Mouse (Mus musculus): Measurements from ENCODE around the gene Pou6f2.

The Pou6f2 gene

GRCm38 (mm10) chr13:18397586-18397985 is at the start of gene Pou6f2:
Gene Pou6f2 (minus strand): TSS chr13:18397686.
- no peak for DNase-seq (ENCODE audit: extremely low read depth, insufficient read length, low spot score)

- no peak for DNase-seq (ENCODE audit: extremely low read depth, insufficient read length, low spot score)
These were observed 42.4 kb upstream of the Pou6f2 start for GRCm38 (mm10) chr13:18439858-18440257.

DNA sequence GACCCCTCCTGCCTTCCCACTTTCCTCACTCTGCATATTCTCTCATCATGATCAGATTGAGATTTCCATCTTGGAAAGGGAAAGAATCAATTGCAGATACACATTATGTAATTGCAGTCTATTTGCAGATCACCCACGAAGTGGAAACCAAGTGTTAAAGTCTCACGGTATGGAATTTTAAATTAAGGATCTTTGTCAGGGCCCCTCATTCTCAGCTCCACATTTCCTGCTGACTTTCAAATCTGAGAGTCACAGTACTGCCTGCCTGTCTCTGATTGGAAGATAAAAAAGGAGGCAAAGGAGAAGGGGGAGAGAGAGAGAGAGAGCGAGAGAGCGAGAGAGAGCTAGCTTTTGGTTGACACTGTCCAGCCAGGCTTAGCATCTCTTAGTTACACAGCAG is 9.8 kb downstream of the Pou6f2 start:
- DNase-seq (ENCODE audit: extremely low read depth, insufficient read length, low spot score): no peak

DNA sequence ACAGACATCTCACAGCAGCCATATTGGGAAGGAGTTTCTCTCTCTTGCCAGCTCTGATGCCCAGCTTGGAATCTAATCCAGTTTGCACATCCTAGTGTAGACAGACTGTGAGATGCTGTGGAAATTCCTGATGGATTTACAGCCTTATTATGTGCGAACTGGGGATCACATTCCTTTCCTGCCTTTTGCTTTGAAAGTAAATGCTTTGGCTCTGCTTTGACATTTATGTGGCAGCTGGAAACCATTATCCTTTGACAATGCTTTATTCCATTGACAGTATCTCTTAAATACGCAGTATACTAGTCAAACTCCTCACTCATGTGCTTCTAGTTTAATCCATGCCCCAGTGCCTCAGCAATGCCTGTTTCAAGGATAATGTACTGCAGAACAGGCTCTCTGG is 34.1 kb downstream of the Pou6f2 start:
- DNase-seq (ENCODE audit: extremely low read depth, insufficient read length, low spot score): no peak

GRCm38 (mm10) chr13:18344580-18345333 is 52.7 kb downstream of the Pou6f2 start:
- DNase-seq (ENCODE audit: extremely low read depth, insufficient read length, low spot score): no peak

DNA sequence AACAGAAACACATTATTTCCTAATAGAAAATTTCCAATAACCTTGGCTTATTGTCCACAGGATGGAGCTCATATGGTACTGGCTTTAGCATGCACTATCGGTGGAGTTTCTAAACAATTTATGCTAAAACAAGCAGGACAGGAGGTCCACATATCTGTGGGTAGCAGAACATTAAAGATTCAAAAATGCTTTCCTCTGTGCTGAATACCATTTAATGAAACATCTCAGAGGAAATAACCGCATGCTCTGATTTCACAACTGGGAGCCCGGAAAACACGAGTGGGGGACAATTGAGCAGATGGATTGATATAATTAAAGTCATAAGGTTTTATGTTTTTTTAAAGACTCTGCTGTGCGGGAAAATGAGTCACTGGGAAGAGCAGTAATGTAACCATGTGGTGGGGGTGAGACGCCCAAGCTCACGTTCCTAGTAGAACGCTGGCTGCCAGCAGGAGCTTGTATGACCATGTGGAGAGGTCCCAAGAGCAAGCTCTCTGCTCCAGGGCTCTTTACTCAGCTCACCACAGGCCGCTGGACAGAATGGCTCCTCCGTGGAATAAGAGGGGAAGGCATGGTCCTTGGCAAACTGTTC is 58.5 kb downstream of the Pou6f2 start:
- DNase-seq (ENCODE audit: extremely low read depth, insufficient read length, low spot score): no peak

DNA sequence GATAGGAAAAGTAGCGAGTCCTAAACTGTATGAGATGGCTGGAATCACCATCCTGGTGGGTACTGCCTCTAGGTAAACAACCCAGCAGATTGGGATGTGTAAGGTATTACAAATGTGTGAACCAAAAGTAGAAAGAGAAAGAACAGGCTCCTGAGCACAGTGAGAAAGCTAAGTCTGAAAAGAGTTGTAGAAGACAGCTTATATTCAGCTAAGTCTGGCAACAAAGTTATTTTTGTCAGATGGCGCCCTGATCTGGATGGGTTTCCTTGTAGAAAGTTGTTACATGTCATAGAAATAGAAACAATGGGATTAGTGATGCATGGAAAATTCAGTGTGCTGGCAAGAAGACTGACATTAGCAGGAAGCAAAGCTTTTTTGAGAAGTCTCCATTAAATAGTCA is 59.5 kb downstream of the Pou6f2 start:
- DNase-seq (ENCODE audit: extremely low read depth, insufficient read length, low spot score): no peak

- DNase-seq (ENCODE audit: extremely low read depth, insufficient read length, low spot score): no peak
These were observed 63.5 kb downstream of the Pou6f2 start for GRCm38 (mm10) chr13:18334035-18334434.

DNA sequence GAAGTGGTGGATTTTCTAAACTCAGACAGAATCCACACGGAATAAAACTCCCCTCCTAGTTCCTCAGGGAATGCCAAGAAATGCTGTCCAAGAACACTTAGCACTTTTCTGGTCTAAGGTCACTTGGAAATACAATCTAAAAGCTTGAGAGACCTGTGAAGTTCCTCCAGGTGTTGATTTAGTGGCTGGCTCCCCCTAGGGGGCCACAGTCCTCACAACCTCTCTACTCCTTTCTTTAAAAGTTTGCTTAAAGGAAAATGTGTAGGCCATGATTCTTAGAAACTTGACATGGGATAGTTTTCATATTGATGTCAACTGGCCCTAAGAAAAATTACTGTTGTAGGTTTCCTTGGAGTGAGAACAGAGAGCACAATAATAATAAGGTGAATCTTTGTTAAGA is 64.9 kb downstream of the Pou6f2 start:
- DNase-seq (ENCODE audit: extremely low read depth, insufficient read length, low spot score): no peak

GRCm38 (mm10) chr13:18323980-18324678 is 73.4 kb downstream of the Pou6f2 start:
- no peak for DNase-seq (ENCODE audit: extremely low read depth, insufficient read length, low spot score)

- no peak for DNase-seq (ENCODE audit: extremely low read depth, insufficient read length, low spot score)
These were observed 74.1 kb downstream of the Pou6f2 start for GRCm38 (mm10) chr13:18323407-18323806.

DNA sequence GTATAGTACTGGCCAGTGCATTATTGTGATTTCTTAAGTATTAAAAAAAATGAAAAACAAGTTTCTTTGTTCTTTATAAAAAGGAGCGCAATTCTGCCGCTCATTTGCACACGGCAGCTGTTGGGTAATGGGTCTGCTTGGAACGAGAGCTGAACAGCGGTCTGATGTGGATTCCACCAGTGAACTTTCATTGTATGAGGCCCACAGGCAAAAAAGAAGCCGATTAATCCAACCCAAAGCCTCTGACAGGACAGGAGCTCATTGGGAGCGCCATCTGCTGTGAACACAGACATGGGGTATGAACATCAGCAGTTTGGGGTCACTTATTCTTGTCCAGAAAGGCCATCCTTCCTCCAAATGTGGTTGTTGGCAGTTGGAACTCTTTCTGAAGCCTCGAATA is 84.9 kb downstream of the Pou6f2 start:
- DNase-seq (ENCODE audit: extremely low read depth, insufficient read length, low spot score): no peak

GRCm38 (mm10) chr13:18309024-18309423 is 88.5 kb downstream of the Pou6f2 start:
- DNase-seq (ENCODE audit: extremely low read depth, insufficient read length, low spot score): no peak

DNA sequence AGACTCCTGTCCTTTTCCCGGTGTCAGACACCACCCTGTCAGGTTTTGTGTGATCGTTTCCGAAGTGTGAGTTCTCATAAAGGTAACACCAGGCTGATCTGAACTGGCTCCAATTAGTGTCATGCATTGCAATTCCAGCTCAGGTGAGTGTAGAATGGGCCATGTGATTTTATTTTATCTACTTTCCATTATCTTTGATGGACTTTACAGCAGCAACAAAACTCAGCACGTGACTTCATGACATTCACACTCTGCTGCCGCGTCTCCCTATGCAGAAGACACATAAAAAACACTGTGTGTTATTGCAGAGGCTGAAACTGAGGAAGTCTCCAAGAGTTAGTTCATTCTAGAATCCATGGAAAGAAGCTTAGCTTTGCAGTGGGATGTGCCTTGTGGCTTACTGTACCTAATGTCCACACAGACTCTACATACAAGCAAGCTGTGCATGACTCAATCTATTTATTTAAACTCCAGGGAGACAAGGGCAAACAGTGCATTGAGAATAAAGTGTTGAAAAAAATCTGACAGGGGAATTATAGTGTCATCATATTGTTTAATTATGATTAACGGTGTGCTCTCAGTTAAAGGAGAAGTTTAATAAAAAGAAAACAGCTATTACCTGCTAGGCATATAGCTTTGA is 90.9 kb downstream of the Pou6f2 start:
- DNase-seq (ENCODE audit: extremely low read depth, insufficient read length, low spot score): no peak

- no peak for DNase-seq (ENCODE audit: extremely low read depth, insufficient read length, low spot score)
These were observed 97.5 kb downstream of the Pou6f2 start for GRCm38 (mm10) chr13:18299966-18300365.

- DNase-seq (ENCODE audit: extremely low read depth, insufficient read length, low spot score): no peak
These were observed 104.0 kb downstream of the Pou6f2 start for GRCm38 (mm10) chr13:18293438-18293837.

- no peak for DNase-seq (ENCODE audit: extremely low read depth, insufficient read length, low spot score)
These were observed 107.1 kb downstream of the Pou6f2 start for GRCm38 (mm10) chr13:18290253-18290914.

DNA sequence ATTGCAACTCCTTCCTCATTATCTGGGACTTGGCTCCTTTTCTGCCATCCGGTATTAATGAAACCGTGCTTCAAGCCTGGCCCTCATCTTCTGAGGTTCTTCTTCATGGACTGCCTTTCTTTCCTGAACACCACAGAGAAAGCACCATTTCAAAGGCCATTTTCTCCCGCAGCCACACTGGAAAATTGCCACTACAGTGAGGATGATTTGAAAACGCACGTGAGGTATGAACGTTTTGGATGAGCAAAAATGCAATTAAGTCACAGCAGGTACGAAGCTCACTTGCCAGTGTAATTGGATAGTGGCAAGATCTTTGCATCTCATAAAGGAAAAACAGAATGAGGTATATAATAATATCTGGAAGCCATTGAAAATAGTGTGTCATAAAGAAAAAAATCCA is 110.0 kb downstream of the Pou6f2 start:
- DNase-seq (ENCODE audit: extremely low read depth, insufficient read length, low spot score): no peak

DNA sequence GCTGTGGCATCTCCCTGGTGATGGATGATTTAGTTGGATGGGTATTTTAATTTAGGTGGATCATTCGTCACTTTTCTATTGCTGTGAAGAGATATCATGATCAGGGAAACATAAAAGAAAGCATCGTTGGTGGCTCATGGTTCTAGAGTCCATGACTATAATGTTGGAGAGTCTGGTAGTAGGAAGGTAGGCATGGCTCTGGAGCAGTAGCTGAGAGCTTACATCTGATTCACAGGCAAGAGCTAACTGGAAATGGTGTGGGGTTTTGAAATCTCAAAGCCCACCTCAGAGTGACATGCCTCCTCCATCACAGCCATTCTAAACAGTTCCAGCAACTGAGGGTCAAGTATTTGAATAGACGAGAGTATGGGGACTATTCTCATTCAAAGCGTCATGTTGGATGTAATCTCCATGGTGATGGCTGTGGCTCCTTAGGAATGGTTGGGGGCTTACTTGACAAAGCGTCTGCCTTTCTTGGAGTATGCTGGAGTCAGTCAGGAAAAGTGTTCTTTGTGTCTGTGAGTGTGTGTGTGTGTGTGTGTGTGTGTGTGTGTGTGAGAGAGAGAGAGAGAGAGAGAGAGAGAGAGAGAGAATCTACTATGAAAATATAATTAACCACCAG is 115.0 kb downstream of the Pou6f2 start:
- no peak for DNase-seq (ENCODE audit: extremely low read depth, insufficient read length, low spot score)

- no peak for DNase-seq (ENCODE audit: extremely low read depth, insufficient read length, low spot score)
These were observed 116.4 kb downstream of the Pou6f2 start for GRCm38 (mm10) chr13:18281084-18281483.
